Mouse (Mus musculus): ENCODE results near the gene Dio1.

Gene Dio1

GRCm38 (mm10) chr4:107247110-107247509, 59.9 kb downstream of the Dio1 start:
- DNase-seq (ENCODE audit: low spot score in 2 of 2) = no peak

DNA sequence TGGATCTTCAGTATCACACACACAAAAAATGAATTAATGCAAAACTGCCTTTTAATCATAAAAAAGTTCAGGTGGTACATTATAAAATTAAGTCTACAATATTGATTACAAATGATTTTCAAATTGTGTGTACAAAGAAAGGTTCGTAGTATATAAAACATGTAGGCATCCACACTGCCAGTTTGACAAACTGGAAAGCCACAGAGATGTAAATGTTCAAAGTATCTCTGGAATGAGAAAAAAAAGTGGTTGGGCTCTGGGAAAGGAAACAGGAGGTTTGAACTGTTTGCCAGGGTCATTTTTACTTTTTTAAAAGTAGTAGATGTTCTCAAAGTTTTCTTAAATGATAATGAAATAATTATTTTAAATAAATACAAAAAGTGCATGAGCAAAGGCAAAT, 60.9 kb downstream of the Dio1 start:
- no peak for DNase-seq (ENCODE audit: low spot score in 2 of 2)

- DNase-seq (ENCODE audit: low spot score in 2 of 2) = no peak
These were observed 61.6 kb downstream of the Dio1 start for GRCm38 (mm10) chr4:107245368-107245767.

GRCm38 (mm10) chr4:107243365-107244333, 63.3 kb downstream of the Dio1 start:
- DNase-seq (ENCODE audit: low spot score in 2 of 2) = no peak
